Mouse (Mus musculus) heart, adult 2 months (tissue): ENCODE results near the gene Hoxb3.

Experiments
- CTCF ChIP-seq: fragments of 200-600 bp; IDR thresholded peaks from 2 replicates; pipeline ENCODE4 v1.8.1; 2022; ENCODE audit warnings: antibody characterized with exemption, mild to moderate bottlenecking, moderate library complexity
- POLR2A ChIP-seq: fragments of 200-500 bp; IDR thresholded peaks from 2 replicates; pipeline ENCODE4 v1.6.1; 2011; ENCODE audit warnings: mild to moderate bottlenecking, low read depth, low read length, control low read depth; ENCODE audit not compliant: insufficient read depth

- TF ChIP-seq CTCF (no peak), POLR2A (no peak)
Measured at GRCm38 (mm10) chr11:96353939-96354338, 30.8 kb downstream of the Hoxb3 start.
